Mouse (Mus musculus): ENCODE measurements at regions not wholly inside any gene's neighbourhood (a gene's known extent, or its start where the extent isn't known, plus 50 kb on each side); places are given as distances from the start of the nearest gene placed in this dataset.
A peak's percentile ranks its signal among the peaks of the same experiment; 100 is the strongest.

DNA sequence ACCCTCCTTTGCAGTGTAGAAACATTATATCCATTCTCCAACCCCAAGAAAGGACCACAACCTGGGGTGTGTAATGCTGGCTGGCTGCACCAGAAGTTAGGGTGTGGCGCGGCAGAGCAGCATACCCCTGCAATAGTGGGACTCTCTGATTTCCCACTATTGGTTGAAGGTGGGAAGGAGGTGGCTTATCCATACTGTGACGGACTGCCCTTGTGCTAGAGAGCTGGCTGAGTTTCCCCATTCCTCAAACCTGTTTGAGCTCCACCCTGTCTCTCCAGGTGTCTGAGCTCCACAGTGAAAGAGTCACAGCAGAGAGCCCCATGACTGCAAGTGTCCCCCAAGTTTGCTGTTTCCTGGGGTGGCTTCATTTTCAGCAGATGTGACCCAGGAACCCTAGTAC is 79.6 kb downstream of the Sik1 start:
- no peak for DNase-seq (ENCODE audit: low read depth in 2 of 2, low spot score in 2 of 2)

DNA sequence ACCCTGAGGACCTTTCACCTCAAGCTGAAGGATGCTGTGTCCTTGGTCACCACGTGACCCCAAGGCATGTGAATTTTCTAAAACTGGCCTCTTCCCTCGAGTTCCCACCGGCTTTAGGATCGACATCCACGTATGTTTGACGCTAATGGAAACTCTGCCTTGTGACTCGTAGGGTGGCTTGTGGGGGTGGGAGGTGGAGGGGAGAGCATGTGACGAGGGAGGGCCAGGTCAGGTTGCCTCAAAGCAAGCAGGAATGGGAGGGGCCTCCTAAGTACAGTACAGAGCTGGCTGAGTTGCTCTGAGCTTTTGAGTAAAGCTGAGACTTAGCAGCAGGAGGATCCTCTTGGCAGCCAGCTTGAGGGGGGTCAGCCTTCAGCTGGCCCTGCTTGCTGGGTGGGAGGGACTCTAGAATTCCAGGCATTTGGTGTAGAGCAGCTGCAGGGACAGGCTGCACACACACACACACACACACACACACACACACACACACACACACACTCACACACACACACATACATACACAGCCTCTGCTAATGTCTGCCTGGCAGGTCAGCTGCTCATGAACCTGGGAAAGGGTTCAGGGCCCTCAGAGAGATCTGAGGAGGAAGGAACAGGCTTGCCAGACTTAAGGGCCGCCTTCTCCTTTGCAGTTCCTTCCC is 78.5 kb downstream of the Sik1 start:
- no peak for DNase-seq (ENCODE audit: low read depth in 2 of 2, low spot score in 2 of 2)

DNA sequence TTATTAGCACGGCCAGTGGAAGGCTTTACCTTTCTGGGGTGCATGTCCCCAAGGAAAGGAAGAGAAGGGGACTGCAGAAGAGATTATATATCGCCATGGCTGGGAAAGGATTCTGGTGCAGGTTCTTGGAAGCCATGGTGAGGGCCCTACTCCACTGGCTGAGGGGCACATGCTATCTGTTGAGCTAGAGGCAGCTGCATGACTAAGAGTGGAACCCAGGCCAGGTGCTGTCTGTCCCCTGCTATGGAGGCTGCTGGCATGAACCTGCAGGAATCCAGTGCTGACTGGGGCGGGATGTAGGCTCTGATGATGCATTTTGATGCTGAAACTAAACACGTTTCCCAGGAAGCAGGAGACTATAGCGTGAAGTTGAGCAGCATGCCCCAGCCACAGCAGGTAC is 77.9 kb downstream of the Sik1 start:
- no peak for DNase-seq (ENCODE audit: low read depth in 2 of 2, low spot score in 2 of 2)

DNA sequence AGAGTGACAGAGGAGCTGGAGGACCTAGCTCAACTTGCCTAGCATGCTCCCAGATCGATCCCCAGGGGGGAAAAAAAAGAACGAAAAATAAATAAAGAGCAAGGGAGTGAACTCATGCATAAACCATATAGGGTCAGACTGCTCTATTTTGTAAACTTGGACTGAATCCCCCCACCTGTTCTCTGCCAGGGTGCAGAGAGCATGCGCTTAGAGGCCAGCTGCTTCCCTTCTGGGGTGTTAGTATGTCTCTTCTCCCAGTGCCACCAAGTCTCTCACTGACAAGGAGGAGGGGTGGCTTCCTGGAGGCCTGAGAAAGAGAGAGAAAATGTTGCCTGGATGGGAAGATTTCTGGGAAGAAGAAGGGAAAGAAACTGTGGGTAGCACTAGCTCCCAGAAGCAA is 76.1 kb downstream of the Sik1 start:
- DNase-seq (ENCODE audit: low read depth in 2 of 2, low spot score in 2 of 2): no peak

DNA sequence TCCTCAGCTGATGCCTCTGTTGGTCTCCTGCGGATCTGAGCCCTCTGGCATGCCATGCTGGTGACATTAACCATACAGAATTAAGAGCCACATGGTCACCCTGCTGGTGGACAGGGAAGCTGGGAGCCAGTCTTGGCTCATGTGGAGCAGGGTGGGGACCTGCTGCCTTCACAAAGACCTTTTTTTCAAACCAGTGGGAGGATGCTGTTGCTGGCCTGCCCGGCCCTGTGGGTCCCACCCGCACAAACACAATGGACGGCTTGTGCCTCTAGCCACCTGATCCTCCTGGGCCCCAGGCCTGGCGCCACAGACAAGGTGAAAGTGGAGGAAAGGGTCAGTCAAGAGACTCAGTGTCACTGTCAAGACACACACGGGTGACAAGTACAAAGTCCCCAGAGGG is 73.4 kb downstream of the Sik1 start:
- DNase-seq (ENCODE audit: low read depth in 2 of 2, low spot score in 2 of 2): no peak

DNA sequence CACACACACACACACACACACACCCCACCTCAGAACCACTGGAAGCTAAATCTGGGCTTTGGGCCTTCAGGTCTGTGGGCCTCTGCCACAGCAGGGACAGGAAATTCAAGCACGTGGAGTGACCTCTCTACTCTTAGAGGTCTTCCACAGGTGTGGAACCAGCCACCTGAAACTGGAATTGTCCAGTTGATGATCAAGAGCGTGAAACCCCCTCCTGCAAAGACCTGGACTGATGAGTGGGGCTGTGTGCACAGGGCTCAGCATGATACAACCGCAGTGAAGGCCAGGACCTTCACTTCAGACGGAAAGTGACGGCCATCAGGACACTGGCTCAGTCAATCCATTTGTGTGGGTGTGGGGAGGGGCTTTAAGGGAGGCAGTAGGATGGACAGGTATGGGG is 72.5 kb downstream of the Sik1 start:
- no peak for DNase-seq (ENCODE audit: low read depth in 2 of 2, low spot score in 2 of 2)

DNA sequence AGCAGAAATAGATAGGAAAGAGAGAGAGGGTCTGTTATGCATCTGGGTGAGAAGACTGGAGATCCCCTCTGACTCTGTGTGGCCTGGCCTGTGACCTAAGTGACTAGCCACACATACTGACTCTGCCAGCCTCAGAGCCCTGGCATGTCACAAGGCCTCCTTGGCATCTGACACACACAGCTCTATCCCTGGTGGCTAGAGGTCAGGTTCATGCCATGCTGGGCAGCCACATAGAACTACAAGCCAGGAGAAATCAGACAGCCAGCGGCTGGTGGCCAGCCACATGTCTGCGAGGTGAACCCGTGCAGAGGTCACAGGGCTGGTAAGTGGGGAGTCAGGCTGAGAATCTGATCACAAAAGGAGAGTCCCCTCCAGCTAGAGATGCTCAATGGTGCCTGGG is 67.3 kb downstream of the Sik1 start:
- no peak for DNase-seq (ENCODE audit: low read depth in 2 of 2, low spot score in 2 of 2)

DNA sequence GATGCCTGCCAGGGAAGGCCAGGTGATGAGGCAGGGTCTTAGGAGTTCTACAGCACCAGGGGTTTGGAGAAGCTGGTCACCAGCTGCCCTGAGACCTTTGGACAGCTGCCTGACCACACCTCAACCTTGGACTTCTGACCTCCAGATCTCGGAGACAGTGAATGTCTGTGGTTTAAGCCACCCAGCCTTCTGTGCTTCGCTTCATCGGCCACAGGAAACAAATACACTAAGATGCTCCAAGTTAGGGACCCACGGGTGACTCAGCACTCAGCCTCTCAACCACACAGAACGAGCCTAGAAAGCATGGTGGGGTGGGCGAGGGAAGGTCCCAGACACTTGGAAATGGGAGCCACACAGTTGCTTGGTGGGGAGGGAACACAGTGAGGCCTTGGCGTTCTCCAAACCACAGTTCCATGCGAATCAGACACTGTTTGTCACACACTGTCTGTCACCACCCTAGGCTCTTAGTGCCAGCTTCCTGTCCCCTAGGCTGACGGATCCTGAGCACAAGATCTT is 66.5 kb downstream of the Sik1 start:
- DNase-seq (ENCODE audit: low read depth in 2 of 2, low spot score in 2 of 2): peak; percentile 11 to 27

DNA sequence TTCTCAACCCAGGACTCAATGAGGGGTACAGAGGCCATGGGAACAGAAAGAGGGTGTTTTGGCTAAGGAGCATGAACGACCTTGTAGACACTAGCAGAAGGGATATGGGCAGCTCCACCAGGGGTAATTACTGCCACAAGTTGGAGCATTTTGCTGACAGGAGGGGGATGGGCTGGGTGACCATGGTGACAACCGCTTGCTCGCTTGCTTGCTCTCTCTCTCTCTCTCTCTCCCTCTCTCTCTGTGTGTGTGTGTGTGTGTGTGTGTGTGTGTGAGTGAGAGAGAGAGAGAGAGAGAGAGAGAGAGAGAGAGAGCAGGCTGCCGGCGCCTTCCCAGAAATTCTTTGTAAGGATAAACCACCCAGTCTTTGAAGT is 65.7 kb downstream of the Sik1 start:
- no peak for DNase-seq (ENCODE audit: low read depth in 2 of 2, low spot score in 2 of 2)

DNA sequence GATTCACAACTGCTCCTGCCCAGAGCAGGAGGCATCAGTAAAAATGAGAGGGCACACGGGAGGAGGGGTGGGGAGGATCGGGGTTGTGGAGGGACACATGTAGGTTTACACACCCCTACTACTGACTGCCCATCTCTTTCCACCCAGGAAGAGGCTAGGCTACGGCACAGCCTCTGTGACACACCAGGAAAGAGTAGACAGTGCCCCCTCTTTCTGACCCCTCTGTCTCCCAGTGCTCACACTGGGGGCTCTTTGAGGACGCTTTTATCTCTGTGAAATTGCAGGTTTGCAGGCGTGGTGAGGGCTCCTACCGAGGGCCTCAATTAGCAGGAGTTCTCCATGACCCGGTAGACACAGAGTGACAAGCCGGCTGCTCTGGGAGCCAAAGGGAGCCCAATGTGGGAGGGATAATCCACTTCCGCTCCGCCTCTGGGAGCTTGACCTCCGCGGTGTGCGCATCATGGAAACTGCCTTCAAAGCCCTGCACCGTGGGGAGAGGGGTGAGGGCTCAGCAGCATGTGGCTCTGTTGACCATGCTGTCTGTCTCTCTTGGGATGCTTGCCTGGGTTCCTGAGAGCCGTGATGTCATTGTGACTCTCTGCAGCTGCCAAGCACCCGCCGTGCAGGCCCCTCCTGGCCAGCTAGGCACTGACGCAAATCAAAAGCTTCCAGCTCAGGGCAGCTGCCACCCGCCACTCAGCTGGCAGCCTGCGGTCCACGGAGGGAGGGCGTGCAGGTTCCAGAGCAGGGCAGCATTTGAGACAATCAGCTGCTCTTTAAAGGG is 65.1 kb downstream of the Sik1 start:
- DNase-seq (ENCODE audit: low read depth in 2 of 2, low spot score in 2 of 2): peak; percentile 48 to 49

DNA sequence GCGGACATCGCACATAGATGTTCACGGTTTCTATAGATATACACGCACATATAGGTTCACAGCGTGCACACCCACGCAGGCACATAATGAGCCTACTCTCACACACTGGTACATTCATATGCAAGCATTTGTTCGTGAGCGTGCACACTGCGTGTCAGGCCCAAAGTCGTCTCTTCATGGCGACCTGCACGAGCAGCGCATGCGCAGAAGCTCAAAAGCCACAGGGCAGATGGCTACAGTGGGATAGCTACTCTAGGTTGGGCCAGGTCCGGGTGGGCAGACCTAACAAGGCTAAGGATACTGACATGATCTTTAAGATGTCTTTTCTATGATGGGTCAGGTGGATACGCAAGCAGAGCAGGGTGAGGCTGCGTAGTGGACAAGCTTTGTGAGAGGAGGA is 63.9 kb downstream of the Sik1 start:
- DNase-seq (ENCODE audit: low read depth in 2 of 2, low spot score in 2 of 2): no peak

DNA sequence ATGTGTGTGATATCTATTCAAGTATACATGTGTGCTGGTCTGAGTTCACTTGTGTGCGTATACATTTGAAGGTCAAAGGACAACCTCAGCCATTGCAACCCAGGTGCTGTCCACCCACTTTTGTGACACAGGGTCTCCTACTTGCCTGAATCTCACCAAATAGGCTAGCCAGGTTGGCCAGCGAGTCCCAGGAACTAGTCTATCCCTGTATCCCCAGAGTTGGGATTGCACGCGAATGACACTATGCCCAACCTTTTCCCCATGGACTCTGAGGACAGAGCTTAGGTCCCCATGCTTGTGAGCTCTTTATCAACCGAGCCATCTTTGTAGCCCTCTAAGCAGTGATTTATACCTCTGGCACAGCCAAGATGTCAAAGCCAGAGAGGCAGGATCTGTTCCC is 62.6 kb downstream of the Sik1 start:
- no peak for DNase-seq (ENCODE audit: low read depth in 2 of 2, low spot score in 2 of 2)

DNA sequence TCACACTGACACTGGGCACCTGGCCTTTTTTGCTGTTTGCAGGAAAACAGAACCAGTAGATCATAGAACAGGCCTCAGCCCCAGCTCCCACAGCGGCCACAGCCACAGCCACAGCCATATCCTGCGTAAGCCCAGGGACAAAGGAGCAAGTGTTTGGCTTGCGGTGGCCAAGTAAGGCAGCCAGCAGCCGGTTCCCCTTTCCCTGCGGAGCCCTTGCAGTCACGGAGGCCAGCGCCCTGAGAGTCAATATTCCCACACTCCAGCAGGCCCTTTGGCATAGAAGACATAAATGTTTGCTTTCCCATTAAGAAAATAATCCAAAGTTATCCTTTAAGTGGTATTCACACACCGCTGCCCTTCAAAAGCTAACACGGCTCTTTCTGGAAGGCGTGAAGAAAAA is 62.1 kb downstream of the Sik1 start:
- DNase-seq (ENCODE audit: low read depth in 2 of 2, low spot score in 2 of 2): no peak

DNA sequence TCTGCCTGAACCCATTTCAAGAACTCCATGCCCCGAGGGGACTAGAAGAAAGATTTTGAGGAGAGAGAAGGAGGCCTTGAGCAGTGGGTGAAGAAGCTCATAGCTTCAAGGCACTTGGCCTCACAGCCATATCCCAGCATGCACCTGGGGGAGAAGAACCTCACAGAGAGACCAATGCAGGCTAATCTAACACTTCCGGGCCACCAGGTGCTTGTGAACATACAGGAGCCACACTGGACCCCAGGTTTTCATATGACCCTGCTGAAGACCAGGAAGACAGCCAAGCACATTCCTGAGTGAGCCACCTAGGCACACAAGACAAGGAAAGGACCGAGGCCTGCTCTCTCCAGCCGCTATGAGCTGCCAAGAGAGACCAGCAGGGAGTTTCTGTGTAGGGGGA is 61.6 kb downstream of the Sik1 start:
- no peak for DNase-seq (ENCODE audit: low read depth in 2 of 2, low spot score in 2 of 2)

Data from CD8-positive naive resting alpha-beta T cell, adult 2 months (primary cell).